Mouse (Mus musculus) spleen, postnatal 10 days (tissue): ENCODE measurements at regions not wholly inside any gene's neighbourhood (a gene's known extent, or its start where the extent isn't known, plus 50 kb on each side); places are given as distances from the start of the nearest gene placed in this dataset.

Experiments
- DNase-seq, 2 experiments: peaks; one replicate each; pipeline ENCODE4 v3.0.0; 2021 to 2022; ENCODE audit warnings: low spot score in 2 of 2

DNA sequence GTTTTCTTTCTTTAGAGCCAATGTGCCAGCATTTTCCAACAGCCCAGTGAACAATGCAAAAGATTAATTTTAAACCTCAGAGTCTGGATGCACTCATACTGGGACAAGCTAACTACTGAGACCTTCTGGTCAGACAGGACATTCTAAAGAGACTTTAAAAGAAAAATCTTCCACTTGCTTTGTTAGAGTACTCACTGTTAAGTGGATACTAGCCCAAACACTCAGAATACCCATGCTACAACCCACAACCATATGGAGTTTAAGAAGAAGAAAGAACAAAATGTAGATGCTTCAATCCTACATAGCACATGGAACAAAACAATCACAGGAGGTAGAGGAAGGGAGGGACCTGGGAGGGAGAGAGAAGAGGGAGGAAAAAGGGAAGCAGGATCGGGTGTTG lies 167.3 kb upstream of the Slc35b3 start:
- no peak for DNase-seq

DNA sequence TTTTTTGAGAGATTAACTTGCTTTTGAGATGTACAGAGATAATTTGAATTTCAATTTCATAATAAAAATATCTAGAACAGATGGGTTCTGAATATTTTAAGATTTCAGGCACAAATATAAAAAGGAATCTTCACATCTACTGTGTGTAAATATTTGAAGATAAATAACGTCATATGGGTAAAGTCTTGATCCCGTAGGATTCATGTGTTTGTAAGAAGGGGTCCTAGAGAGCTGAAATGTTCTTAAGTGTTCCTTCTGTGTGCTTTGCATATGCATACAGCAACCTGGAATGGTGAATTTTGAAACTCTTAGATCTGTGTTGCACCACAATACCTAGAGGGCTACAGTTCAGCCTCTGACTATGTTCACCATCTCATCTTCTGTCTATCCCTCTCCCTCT lies 131.4 kb upstream of the Slc35b3 start:
- DNase-seq: no peak

DNA sequence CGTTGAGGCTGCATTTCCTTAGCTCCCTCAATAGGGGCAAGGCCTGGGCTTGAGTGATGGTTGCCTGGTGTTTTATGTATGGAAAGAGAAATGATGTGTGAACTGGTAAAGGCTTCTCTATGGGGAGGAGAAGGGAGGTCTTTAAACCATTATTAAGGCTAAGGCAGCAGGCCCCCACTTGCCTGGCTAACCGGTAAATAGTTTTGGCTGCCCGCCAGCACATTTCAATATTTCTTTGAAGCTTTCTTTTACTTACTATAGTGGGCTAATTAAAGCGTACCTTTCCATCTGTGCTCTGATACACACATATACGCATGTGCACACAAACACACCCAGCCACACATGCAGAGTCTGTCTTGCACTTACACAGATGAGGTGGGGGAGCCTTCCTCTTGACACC lies 123.9 kb upstream of the Slc35b3 start:
- no peak for DNase-seq

DNA sequence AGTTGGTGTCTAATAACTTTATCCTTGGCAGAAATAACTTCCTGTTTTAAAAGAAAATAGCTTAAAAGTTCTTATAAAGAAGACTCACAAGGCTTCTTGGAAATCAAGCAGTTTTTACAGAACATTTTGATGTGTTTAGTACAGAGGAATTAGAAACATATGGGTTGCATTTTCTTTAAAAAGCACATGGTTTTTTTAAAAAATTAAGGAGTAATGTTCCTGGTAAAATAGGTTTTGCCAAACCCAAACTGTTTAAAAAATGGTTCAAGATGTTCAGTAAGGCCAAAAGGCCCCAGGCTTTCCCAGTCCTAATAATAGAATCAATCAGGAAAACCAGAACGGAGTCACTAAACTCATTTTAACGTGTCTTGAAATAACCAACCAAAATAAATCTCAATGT lies 113.5 kb upstream of the Slc35b3 start:
- no peak for DNase-seq

DNA sequence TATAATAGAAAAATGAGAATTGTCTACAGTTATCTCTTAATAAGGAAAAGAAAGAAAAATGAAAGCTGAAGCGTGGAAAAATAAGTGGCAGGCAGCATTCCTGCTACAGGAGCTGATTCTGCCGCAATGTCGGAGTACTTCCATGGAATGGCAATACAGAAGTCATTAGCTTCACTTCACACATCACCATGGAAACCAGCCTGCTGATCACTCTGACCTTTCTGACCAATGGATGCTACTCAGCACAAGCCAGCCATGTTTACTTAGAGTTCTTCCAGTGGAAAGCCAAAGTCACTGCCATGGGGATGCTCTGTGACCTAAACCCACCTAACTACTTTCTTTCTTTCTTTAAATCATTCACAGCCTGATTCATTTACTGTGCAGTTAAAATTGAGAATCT lies 71.6 kb upstream of the Slc35b3 start:
- no peak for DNase-seq

DNA sequence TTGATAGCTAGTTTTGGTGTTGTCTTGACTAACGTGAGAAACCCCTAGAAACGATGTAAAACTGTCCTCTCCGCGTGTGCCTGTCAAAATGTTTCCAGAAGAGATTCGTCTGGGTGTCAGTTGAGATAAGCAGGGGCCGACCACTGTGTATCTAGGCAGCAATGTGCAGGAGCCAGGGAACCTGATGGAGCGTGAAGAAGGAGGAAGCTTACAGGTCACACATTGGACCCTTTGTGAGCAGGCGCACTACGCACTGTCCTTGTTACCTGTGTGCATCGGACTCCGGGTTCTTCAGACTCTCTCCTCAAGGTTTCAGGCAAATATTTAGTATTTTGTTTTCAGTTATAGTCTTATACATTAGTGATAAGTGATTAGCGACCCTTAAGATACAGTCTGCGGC lies 59.5 kb upstream of the Slc35b3 start:
- no peak for DNase-seq

DNA sequence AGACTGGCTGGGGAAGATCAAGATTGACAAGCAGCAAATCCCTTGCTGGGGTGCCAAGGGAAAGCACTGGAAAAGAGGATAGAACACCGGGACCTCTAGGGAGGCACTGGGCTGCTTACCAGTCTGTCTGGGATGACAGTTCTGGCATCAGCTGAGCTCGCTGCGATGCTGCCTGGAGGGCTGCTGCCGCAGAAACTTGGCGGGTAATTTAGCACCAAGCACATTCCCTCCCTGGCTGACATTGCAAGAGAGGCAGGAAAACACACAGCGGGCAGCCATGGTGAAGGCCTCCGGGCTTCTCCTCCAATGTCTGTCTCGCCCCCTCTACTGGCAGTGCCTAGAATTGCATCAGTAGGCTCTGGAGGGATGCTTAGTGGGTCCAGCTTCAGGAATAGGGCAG lies 51.0 kb upstream of the Slc35b3 start:
- peak; percentile 16 to 62 for DNase-seq
